12 mouse cellular contexts compared by ENCODE assay signal in genomic region chr9:65721161-65721566, GRCm38 (mm10). TPM values are rescaled to one million over a fixed set of nuclear protein-coding genes. Genes with fewer than 3 reads are reported as not detected.
DNase-seq lines count a peak whose midpoint lies in the region; ATAC-seq lines count a peak whose summit lies in the region.
"Had no signal": no experiment of that assay in that cellular context is flagged by ENCODE, and none has a peak within 500 bp of the region (broad histone marks: within the 10 kb centered on the region; RNA-seq: fewer than 3 reads in every experiment).

No protein-coding gene starts in this region.

- no peaks in the 10 kb centered on the region for H3K9me3 ChIP-seq in limb, embryonic 13.5 days
- no peaks in the 10 kb centered on the region for H3K9me3 ChIP-seq in limb, embryonic 10.5 days (replicated peaks)
- no peaks in the 10 kb centered on the region for H3K9me3 ChIP-seq in neural tube, embryonic 15.5 days (replicated peaks)
- H3K9me3 ChIP-seq: forebrain, embryonic 15.5 days had no signal

- DNase-seq in limb, embryonic 10.5 days (ENCODE audit: low spot score) = no peak
- peak; percentile 16 for DNase-seq in embryo, embryonic 11.5 days (ENCODE audit: low read depth, low spot score)
- DNase-seq in heart, postnatal 10 days = peak; percentile 50 to 63
- DNase-seq in frontal cortex, postnatal 14 days (ENCODE audit: low spot score in 2 of 2) = no peak
- DNase-seq in right cerebral cortex, postnatal 10 days (ENCODE audit: low spot score in 2 of 2) = no peak
- DNase-seq: cerebellum, adult 8-10 months; layer of hippocampus, postnatal 36 days; liver, postnatal 0 days had no signal

- WGBS in limb, embryonic 13.5 days = 44% methylated on average over 10 of the region's 10 CpGs
- WGBS in limb, embryonic 10.5 days = 38% methylated on average over 10 of the region's 10 CpGs
- 40% methylated on average over 10 of the region's 10 CpGs for WGBS in neural tube, embryonic 15.5 days

- peaks cover 33% of the 10 kb centered on the region for H3K4me1 ChIP-seq in limb, embryonic 13.5 days
- H3K4me1 ChIP-seq in limb, embryonic 10.5 days = peaks cover 10% of the 10 kb centered on the region
- H3K4me1 ChIP-seq in neural tube, embryonic 15.5 days = peaks cover 46% of the 10 kb centered on the region

- H3K4me2 ChIP-seq in limb, embryonic 13.5 days (replicated peaks) = no peak overlapping the region
- no peak overlapping the region for H3K4me2 ChIP-seq in neural tube, embryonic 15.5 days
- H3K4me2 ChIP-seq: forebrain, embryonic 15.5 days had no signal

- H3K9ac ChIP-seq in limb, embryonic 13.5 days = no peak overlapping the region
- H3K9ac ChIP-seq in neural tube, embryonic 15.5 days (replicated peaks) = no peak overlapping the region
- H3K9ac ChIP-seq: forebrain, embryonic 15.5 days; liver, postnatal 0 days had no signal

- no peak overlapping the region for H3K4me3 ChIP-seq in limb, embryonic 13.5 days
- H3K4me3 ChIP-seq in limb, embryonic 10.5 days = no peak overlapping the region
- H3K4me3 ChIP-seq in neural tube, embryonic 15.5 days (replicated peaks) = no peak overlapping the region
- H3K4me3 ChIP-seq: forebrain, embryonic 15.5 days had no signal

- H3K27me3 ChIP-seq in limb, embryonic 13.5 days = no peaks in the 10 kb centered on the region
- H3K27me3 ChIP-seq in limb, embryonic 10.5 days (ENCODE audit: low read depth, poor library complexity, severe bottlenecking) = no peaks in the 10 kb centered on the region
- no peaks in the 10 kb centered on the region for H3K27me3 ChIP-seq in neural tube, embryonic 15.5 days (replicated peaks)
- H3K27me3 ChIP-seq: forebrain, embryonic 15.5 days; Patski had no signal

- no peak for ATAC-seq in limb, embryonic 13.5 days (ENCODE audit: low FRiP score, low read depth)
- ATAC-seq in neural tube, embryonic 15.5 days (ENCODE audit: low FRiP score) = no peak
- ATAC-seq: forebrain, embryonic 15.5 days; liver, postnatal 0 days; Patski had no signal

- intact Hi-C loops in heart, postnatal 10 days (cut with DNase I) = no loop called here

- 0 out of 2 replicates have a peak overlapping the region, but pooled peaks have one; percentile 10 for H3K27ac ChIP-seq in limb, embryonic 13.5 days
- no peak overlapping the region for H3K27ac ChIP-seq in limb, embryonic 10.5 days
- H3K27ac ChIP-seq in neural tube, embryonic 15.5 days (replicated peaks) = 0 out of 2 replicates have a peak overlapping the region, but pooled peaks have one; percentile 13
- H3K27ac ChIP-seq: forebrain, embryonic 15.5 days had no signal

- no peaks in the 10 kb centered on the region; the same call in 1 of the 2 replicates for H3K36me3 ChIP-seq in limb, embryonic 13.5 days
- H3K36me3 ChIP-seq in limb, embryonic 10.5 days = peaks cover 6% of the 10 kb centered on the region
- H3K36me3 ChIP-seq in neural tube, embryonic 15.5 days = no peaks in the 10 kb centered on the region
- H3K36me3 ChIP-seq: forebrain, embryonic 15.5 days had no signal

RNA-seq across cellular contexts. Expression of gene Oaz2, which starts 53.4 kb away (rescaled TPM):
- 341 and 352 TPM in 2 replicates for polyA plus RNA-seq in limb, embryonic 13.5 days (2015; fragmentation: Nextera tagmentation; extraction: Ambion mirVana)
- 267 and 319 TPM in 2 replicates for polyA plus RNA-seq in limb, embryonic 10.5 days (2016; fragmentation: Nextera tagmentation; extraction: Ambion mirVana)
- total RNA-seq in heart, postnatal 10 days (2021) = 100 to 1,000 TPM; 269 to 276 TPM
- polyA plus RNA-seq in neural tube, embryonic 15.5 days (2015; fragmentation: Nextera tagmentation; extraction: Ambion mirVana) = 383 and 395 TPM in 2 replicates

Comparison
In these comparisons a context has a peak if more than half of its experiments do, and no peak if none do; other contexts are left out.
1. DNase-seq: peak in embryo, embryonic 11.5 days (single experiment) and heart, postnatal 10 days (2 of 2); none in limb, embryonic 10.5 days (single experiment), frontal cortex, postnatal 14 days (0 of 2) and right cerebral cortex, postnatal 10 days (0 of 2).